Mouse (Mus musculus) adipocyte (in vitro differentiated cells): Measurements from ENCODE around the gene Rnh1.
A peak's percentile ranks its signal among the peaks of the same experiment; 100 is the strongest.

Experiments used
- DNase-seq: peaks from one replicate; pipeline ENCODE4 v3.0.0-alpha.2; 2016; ENCODE audit warnings: low spot score

The Rnh1 gene

DNA sequence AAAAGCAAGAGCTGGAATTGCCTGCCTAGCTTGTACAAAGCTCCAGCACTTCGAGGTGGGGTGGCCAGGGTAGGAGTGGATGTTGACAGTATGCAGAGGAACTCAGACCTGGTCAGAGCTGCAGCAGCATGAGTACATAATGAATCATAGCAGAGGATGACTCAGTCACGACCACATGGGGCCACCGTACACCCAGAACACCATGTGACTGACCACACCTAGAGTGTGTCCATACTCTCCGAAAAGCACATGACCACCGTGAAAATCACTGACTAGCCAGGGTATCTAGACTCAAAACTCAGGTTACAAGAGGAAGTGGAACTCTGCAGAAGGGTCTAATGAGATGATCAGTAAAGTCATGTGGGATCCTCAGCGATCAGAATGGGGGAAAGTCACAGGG is 7.8 kb downstream of the Rnh1 start:
- DNase-seq, result peak; percentile 28

DNA sequence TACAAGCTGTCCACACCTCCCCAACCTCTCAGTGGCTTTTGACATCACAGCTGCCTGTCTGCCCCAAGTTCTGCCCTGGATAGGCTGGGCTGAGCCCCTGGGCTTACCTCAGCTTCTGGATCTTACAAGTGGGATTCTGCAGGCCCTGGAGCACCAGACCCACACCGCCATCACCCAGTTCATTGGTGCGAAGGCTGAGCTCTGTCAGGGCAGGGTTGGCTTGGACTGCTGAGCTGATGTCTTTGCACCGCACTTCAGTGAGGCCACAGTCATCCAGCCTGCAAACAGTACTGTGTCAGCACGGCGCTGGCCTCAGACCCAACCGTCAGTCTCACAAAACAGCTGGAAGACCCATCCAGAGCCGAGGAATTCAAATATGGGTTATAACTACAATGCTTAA is 8.3 kb downstream of the Rnh1 start:
- DNase-seq, result no peak

DNA sequence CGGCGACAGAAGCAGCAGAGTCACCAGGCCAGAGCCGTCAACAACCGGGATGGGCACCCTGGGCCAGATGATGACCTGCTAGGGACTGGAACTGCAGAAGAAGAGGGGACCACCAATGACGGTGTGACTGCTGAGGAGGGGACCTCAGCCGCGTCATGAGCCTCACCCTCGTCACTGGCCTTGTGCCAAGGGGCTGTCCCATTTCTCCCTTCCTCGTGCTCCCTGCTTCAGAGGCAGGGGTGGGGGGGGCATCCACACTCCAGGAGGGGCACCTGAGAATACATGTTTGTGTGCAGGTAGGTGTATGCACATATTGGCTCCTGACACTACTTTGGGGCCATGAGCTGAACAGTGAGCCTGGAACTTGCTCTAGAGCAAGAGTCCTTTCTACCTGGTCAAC is 17.3 kb downstream of the Rnh1 start:
- DNase-seq, result no peak

DNA sequence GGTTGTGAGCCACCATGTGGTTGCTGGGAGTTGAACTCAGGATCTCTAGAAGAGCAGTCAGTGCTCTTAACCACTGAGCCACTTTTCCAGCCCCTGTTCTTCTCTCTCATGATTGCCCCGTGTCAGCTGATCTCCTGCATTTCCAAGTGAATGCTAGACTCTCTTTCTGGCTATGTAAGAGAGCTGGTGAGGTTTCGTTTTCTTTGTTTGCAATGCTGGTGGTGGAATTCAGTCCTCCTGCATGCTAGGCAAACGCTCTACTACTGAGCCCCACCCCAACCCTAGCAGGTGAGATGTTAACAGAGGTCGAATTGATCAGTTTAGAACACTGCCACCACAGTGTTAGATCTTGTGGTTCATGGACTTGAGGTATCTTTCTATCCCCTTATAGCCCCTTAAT is 24.0 kb downstream of the Rnh1 start:
- DNase-seq, result no peak

DNA sequence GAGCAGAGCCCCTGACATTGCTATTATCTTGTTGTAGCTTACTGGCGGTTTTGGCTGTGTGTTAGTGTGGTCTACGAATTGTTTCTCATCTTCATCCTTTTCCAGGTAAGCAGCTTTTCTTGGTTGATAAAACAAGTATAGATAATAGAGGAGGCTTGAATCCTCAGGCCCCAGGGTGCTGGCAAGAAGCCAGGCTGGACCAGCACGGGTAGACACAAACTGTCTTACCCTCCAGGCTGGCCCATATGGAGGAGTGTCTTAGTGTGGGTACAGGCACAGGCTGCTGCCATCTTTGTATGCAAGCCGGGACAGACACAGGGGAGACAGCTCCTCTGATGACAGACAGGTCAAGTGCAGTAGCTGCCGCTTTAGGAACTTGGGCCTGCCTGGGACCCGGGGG is 25.6 kb downstream of the Rnh1 start:
- no peak for DNase-seq

DNA sequence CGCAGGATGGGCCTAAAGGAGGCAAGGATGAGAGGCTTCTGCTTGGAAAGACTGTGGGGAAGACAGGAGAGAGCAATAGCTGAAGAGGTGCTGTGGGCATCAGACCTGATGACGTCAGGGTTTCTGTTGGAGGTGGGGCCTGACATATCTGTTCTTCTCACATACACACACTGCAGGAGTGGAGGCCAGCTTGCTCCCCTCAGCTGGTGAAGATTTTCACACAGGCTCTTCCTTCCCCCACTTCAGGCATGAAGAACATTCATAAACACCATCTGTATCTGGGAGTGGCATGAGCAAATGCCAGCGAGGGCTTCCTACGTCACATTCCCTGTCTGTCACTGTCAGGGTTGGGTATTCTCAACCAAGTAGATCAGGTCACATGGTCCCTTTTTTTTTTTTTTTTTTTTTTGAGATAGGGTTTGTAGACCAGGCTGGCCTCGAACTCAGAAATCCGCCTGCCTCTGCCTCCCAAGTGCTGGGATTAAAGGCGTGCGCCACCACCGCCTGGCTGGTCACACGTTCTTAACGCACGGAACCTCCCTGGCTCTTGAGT is 26.5 kb downstream of the Rnh1 start:
- DNase-seq, result no peak

DNA sequence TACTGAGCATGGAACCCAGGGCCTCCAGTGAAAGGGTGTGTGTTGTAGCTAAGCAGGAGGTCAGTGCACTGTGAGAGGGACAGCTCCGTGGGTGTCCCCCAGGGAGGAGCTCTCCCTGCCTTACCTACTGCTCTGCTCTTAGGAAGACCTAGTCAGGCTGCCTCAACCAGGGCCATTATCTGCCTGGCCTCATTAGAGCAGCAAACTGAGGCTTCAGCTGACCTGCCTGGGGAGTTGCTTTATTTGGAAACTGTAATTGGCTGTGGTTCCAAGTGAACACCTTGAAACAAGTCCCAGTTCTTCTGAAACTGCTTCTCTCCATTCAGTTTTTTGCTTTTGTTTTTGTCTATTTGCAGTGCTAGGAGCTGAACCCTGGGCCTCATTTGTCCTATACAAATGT is 27.3 kb downstream of the Rnh1 start:
- no peak for DNase-seq

DNA sequence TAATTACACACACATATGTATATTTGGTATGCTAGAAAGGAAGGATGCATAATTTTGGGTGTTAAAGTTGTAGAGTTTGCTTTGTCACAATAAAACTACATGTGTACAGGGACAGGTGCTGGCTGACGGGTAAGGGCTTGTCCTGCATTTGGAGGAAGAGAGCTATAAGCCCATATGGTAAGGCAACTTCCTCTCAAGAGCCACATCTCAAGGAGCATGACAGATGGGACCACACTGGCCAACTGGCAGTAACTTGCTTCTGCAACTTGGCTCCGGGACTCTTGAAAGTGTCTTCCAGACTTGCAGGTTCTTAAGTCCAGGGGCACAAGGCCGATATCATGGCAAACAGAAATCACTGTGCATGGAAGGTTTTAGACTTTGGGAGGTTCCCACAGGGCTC is 28.0 kb downstream of the Rnh1 start:
- DNase-seq, result no peak

DNA sequence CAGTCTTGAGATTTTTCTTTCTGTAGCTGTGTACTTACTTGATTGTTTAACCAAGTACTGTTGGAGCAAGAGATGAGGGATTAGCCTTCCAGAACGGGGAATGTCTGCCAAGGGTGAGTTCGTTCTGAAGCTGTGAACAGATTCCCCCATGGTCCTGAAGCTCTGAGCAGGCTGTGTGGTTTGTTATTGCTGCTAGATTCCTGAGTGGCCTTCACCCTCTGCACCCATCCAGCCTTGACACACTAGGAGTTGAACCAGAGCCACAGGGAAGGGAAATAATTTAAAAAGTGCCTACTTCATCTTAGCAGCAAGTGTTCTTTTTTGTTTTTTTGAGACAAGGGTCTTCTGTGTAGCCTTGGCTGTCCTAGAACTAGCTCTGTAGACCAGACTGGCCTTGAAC is 28.8 kb downstream of the Rnh1 start:
- peak; percentile 64 for DNase-seq

DNA sequence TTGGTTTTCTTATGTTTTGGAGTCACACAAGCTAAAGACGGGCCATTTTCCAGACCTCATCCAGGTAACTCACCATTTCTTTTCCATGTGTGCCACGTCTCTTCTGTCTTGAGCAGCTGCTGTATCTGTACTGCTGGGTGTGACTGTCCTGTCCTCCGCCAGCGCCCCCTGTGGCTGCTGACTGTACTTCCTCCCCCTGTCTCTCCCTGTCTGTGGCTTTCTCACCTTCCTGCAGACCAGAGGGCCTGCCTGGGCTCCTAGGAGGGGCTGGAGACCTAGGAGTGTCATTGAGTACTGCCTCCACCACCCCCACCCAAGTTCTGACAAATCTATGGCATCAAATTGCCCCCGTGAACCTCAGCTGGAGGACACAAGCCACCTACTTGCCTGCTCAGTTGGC is 29.5 kb downstream of the Rnh1 start:
- peak; percentile 32 for DNase-seq

DNA sequence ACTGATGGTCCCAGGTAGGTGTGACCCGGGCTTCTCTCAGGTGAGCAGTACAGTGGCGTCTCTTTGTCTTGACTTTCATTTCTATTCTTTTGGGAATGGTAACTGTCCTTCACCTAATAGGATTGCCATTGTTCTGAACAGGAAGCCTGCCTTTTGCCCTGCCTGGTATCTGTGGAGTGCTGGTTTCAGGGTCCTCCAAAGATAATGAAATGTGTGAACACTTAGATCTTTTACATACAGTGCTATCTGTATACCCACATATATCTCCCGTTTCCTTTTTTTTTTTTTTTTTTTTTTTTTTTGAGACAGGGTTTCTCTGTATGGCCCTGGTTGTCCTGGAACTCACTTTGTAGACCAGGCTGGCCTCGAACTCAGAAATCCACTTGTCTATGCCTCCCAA is 31.3 kb downstream of the Rnh1 start:
- DNase-seq, result no peak

DNA sequence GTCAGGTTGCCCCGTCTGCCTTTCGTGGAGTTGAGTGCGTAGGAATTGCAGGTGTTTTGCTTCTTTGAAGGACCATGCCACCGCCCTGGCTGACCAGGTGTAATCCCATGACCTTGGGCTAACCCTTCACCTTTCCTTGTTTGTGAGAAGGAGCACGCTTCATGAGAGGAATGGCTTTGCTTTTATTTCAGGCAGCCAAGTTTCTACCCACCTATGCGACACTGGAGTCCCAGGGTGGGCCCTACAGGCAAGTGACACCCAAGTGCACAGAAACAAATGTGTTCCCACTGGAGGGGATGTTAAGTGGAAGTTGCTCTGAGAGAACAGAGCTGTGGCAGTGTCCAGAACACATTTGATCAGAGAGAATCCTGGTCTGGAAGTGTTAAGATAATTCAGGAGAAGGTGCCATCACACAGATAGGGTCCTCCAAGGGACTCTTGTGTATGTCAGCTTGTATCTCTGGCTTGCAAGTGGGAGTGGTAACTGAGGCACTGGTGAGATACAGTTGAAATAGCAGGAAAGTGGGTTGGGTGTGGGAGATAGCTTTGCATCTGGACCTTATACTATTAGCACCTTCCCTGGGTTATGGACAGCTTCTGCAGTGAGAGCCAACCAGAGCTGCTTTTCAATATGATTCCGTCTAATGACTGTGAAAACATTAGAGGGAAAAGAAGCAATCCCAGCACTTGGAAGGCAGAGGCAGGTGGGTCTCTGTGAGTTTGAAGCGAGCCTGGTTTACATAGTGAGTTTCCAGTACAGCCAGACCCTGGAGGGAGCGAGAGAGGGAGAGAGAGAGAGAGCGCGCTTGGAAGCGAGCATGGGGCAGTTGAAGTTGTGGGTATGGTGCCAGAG is 40.5 kb downstream of the Rnh1 start:
- no peak for DNase-seq

DNA sequence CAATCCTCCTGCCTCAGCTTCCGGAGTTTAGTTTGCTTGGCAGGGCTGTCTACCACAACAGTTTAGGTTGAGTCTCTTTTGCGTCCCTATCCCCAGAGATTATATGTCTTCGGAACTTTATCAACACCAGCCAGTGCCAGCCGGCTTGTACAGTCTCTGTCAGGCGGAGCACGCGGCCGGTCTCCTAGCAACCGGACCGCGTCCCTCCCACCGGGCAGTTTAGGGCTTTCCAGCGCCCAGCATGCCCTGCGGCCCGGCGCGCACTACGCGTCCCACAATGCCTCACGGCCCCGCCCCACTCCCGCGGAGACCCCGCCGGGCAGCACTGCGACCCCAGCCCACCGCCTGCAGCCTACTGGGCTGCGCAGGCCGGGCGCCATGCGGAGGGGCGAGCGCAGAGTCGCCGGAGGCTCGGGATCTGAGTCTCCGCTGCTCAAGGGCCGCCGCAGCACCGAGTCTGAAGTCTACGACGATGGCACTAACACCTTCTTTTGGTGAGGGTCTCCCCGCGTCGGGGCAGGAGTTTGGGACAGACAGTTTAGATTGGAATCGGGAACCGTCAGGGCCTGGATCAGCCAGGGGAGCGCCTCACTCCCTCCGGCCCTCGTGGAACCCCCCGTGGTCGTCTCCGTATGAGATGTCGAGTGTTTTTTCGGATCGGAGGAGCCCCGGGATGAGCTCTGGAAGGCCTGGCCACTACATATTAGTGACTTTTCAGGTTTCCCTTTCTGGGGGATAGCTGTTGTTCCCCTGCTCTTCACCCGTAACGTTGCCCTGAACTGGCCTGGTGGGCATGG is 41.4 kb downstream of the Rnh1 start:
- peak; percentile 86 for DNase-seq

DNA sequence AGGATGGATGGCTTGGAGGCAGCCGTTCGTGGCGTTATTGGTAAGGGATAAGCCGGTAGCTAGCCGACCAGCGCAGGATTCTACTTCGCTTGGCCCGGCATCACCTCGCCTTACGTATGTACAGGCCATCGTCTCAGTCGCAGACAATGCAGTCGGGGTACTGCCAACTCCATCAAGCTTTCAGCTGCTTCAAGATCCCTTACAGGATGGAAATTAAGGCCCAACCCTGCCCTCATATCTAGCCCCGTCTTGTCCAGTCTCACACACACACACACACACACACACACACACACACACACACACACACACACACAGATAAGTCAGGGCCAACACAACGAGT is 49.2 kb downstream of the Rnh1 start:
- no peak for DNase-seq

DNA sequence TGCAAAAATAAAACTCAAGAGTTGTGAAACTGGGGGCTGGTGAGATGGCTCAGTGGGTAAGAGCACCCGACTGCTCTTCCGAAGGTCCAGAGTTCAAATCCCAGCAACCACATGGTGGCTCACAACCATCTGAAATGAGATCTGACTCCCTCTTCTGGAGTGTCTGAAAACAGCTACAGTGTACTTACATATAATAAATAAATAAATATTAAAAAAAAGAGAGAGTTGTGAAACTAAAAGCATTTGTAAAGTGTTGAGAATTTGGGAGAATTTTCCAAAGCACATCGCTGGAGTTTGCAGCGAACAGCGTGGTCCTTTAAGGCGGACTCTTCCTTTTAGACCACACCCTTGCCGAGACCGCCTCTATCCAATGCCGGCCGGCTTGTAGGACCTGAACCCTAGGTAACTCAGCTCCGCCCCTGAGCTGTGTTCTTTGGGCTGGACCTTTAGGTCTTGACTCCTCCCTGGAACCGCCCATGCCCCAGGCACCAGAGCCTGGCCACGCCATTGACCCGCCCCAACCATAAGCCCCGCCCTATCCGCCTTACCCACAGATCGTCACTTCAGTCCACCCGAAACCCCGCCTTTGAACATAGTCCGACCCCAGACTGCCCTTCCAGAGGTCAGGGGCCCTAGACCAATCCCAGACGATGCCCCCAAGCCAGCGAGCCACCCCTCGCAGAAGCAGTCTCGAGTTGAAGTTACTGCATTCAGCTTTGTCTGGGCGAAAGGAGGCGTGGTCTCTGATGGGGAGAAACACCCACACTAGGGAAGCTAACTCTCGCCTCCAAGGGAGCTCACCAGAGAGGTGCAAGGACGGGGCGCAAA is 49.8 kb downstream of the Rnh1 start:
- DNase-seq, result peak; percentile 85

DNA sequence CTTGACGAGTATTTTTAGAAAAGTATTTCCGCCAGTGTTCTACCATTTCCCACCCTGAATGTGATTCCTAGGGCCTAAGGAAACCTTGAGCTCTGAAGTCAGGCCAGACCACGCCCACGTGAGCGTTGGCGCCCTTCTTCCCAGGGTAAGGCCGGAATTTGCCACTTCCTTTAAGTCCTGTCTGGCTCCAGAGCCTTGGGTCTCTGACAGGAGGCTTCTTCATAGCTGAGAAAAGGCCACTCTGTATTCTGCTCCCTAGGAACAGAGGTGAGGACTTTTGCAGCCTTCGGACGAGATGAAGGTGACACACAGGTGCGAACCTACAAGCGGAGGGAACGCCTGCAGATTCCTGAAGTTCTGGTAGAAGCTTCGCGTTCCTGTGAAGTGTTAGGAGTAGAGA is 50.4 kb downstream of the Rnh1 start, which contains the start of gene Ptdss2:
Ptdss2 (plus strand) TSS at position 138 of the 400 bp plus-strand sequence.
- DNase-seq, result no peak

DNA sequence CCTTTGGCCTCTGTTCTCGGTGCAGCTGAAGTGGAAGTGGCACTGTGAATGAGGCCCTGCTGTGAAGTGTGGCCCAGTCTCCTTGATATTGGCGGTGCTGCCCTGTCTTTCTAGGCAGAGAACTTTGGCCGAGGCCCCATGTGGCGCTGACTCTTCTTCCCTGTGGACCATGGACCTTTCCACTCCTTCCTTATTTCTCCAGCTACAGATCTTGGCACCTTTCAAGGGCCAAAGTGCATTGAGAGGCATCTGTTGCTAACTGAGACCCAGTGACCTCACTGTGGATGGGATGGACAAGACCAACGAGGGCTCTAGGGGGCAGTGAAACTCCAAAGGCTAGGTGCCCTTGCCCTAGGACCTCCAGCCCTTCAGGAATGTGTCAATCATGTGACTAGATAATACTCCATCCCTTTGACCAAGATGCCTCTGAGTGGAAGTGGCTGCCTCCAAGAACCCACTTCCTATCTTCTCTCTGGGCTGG is 51.6 kb downstream of the Rnh1 start:
- DNase-seq, result peak; percentile 67

DNA sequence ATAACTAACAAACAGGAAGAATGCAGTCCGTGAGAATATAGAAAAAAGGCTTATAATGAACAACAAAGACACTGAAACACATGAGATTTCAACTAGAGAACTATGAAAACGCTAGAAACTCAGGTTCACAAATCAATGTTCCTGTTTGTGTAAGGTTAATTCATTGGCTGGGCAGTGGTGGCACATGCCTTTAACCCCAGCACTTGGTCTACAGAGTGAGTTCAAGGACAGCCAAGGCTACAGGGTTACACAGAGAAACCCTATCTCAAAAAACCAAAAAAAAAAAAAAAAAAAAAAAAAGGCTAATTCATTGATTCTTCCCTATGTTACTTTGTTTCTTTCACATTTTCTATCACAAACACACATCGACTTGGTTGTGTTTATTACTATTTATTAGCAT is 52.1 kb downstream of the Rnh1 start:
- no peak for DNase-seq

DNA sequence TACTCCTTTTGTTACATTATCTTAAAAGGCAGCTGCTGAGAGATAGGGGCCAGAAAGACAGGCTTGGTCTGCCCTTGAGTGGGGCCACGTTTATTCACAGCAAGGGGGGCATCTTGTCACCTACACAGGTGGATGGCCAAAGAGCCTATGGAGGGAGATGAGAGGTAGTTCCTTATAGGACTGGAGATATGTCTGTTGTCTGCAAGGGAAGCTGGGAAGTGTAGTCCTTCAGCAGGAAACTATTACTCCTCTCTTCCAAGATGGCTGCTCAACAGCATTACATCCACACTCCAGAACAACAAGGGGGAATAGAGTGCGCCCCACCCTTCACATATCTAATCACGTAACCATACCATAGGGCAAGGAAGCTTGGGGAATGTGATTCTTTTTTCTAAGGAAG is 53.2 kb downstream of the Rnh1 start:
- DNase-seq, result no peak

DNA sequence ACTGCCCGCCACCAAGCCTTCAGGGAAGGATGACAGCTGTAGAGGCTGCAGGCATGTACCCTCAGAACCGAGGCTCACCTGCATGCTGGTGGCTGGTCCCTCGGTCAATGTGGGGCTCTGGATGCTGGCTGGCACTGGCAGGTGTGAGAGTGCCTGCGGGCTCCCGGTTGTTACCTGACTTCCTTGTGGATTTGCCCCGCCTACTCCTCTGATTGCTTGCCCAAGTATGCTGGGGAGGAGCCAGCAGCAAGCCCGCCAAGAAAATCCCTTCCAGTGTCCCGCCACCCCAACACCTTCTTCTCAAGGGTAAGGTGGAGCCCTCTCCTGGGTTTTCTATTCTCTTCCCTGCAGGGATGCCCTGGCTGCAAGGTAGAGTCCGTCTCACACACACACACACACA is 55.0 kb downstream of the Rnh1 start, which contains the start of gene Ano9:
Ano9 (minus strand) TSS at position 171 of the 400 bp plus-strand sequence.
- no peak for DNase-seq

DNA sequence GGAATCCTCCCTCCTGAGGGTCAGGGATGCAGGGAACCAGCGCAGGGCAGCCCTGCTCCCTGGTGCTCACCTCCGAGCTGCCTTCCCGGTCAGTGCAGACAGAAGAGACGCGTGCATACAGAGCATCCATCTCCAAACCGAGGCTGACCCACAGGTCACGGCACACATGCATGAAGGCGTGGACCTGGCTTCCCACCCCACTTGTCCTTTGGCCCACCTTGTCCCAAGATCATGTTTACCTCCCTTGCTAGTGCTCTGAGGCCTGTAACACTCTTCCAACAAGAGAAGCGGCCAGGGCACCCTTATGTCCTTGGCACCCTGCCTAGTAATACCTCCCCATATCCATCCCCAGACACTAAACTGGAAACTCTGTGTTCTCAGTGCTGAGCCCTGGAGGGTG is 56.8 kb downstream of the Rnh1 start:
- no peak for DNase-seq
